Mouse (Mus musculus): ENCODE measurements around the gene Olfr960. TPM values are rescaled to one million over a fixed set of nuclear protein-coding genes. Genes with fewer than 3 reads are reported as not detected.
A peak's percentile ranks its signal among the peaks of the same experiment; 100 is the strongest.

Gene Olfr960
- not detected in 2 replicates for polyA plus RNA-seq (2014; fragmentation: Nextera tagmentation; extraction: Ambion mirVana)

DNA sequence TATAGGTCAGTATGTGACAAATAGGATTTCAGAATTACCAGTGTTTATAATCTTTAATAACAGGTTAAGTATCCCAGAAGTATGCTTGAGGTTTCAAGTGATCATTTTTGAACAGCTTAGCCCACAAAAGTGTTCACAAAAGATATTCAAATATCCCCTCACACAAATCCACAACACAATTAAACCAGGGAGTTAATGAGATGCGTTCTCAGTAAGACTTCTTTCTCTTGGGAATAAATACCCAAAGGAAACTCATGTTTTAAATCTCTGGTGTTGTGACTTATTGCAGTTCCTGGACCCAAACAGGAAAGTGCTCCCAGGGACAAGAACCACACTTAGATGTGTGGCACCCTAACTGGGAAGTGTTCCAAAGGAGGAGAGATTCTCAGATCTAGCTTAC is at the start of gene Olfr960:
Olfr960 (plus strand) TSS at position 301 of the 400 bp plus-strand sequence.
- H3K27me3 ChIP-seq (ENCODE audit: control insufficient read depth, insufficient read depth, low read length), result no peaks in the 10 kb centered on the region
- no peak within 1 kb of the TSS for H3K27ac ChIP-seq (ENCODE audit: low read depth, low read length)
- WGBS, result 66% methylated on average over 1 of the region's 1 CpGs
- no peaks in the 10 kb centered on the region for H3K4me1 ChIP-seq (ENCODE audit: control insufficient read depth, insufficient read depth, low read length)
- no peaks in the 10 kb centered on the region for H3K36me3 ChIP-seq (ENCODE audit: control insufficient read depth, insufficient read depth, low read length)
- H3K4me3 ChIP-seq (ENCODE audit: low read depth, low read length), result no peak within 1 kb of the TSS
- H3K9me3 ChIP-seq (ENCODE audit: control insufficient read depth, low read length), result no peaks in the 10 kb centered on the region
- H3K4me2 ChIP-seq (ENCODE audit: low read depth), result no peak within 1 kb of the TSS
- no peak within 1 kb of the TSS for H3K9ac ChIP-seq (ENCODE audit: low read length)
- DNase-seq (ENCODE audit: low spot score) (no peak), ATAC-seq (ENCODE audit: insufficient read depth, low FRiP score, low TSS enrichment) (no peak)

DNA sequence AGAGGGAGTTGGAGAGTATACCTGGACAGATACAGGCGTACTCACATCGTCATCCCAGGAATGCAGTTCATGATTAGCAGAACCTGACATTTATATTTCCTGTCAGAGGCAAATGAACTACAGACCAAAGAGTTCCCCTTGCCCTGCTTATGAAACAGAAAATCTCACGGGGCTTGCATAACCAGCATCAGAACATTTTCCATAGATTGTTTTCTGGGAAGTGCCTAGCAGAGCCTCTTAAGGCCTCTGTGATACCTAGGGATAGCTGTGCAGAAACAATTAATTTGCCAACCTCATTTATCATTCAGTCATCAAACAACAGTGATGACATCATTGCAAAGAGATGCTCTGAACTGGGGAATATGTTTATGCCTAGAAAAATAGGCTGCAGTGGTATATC is 45.7 kb upstream of the Olfr960 start, which contains the start of gene Olfr959:
Olfr959 (minus strand) TSS at position 101 of the 400 bp plus-strand sequence.
- Histone ChIP-seq H3K9ac (ENCODE audit: low read length) (no peak within 1 kb of the TSS), H3K4me3 (ENCODE audit: low read depth, low read length) (no peak within 1 kb of the TSS), H3K4me1 (ENCODE audit: control insufficient read depth, insufficient read depth, low read length) (no peaks in the 10 kb centered on the region), H3K36me3 (ENCODE audit: control insufficient read depth, insufficient read depth, low read length) (no peaks in the 10 kb centered on the region), H3K27me3 (ENCODE audit: control insufficient read depth, insufficient read depth, low read length) (no peaks in the 10 kb centered on the region), H3K4me2 (ENCODE audit: low read depth) (no peak within 1 kb of the TSS), H3K9me3 (ENCODE audit: control insufficient read depth, low read length) (no peaks in the 10 kb centered on the region), H3K27ac (ENCODE audit: low read depth, low read length) (no peak within 1 kb of the TSS)
- WGBS, result 82% methylated on average over 3 of the region's 3 CpGs
- ATAC-seq (ENCODE audit: insufficient read depth, low FRiP score, low TSS enrichment) (no peak), DNase-seq (ENCODE audit: low spot score) (no peak)

DNA sequence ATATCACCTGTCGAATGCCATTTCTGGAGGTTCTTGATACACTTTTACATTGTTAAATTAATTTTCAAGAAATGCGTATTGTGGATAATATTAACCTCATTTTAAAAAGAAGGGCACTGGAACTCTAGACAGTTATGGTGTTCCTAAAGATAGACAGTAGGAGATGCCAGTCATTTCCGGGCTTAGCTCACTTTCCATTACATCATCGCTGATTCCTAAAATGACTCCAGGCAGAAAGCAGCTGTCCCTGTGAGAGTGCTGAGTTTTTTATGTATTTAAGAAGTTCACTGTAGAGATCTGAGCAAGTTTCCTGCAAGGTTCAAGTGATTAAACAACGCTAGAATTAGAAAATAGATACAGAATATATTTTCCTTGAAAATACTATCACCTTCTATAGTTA is 44.1 kb upstream of the Olfr960 start:
- Histone ChIP-seq H3K36me3 (ENCODE audit: control insufficient read depth, insufficient read depth, low read length) (no peaks in the 10 kb centered on the region), H3K27me3 (ENCODE audit: control insufficient read depth, insufficient read depth, low read length) (no peaks in the 10 kb centered on the region), H3K4me1 (ENCODE audit: control insufficient read depth, insufficient read depth, low read length) (no peaks in the 10 kb centered on the region), H3K4me3 (ENCODE audit: low read depth, low read length) (no peak overlapping the region), H3K9ac (ENCODE audit: low read length) (no peak overlapping the region), H3K4me2 (ENCODE audit: low read depth) (no peak overlapping the region), H3K9me3 (ENCODE audit: control insufficient read depth, low read length) (no peaks in the 10 kb centered on the region), H3K27ac (ENCODE audit: low read depth, low read length) (no peak overlapping the region)
- DNase-seq (ENCODE audit: low spot score), result no peak
- 89% methylated on average over 5 of the region's 5 CpGs for WGBS
- no peak for ATAC-seq (ENCODE audit: insufficient read depth, low FRiP score, low TSS enrichment)

DNA sequence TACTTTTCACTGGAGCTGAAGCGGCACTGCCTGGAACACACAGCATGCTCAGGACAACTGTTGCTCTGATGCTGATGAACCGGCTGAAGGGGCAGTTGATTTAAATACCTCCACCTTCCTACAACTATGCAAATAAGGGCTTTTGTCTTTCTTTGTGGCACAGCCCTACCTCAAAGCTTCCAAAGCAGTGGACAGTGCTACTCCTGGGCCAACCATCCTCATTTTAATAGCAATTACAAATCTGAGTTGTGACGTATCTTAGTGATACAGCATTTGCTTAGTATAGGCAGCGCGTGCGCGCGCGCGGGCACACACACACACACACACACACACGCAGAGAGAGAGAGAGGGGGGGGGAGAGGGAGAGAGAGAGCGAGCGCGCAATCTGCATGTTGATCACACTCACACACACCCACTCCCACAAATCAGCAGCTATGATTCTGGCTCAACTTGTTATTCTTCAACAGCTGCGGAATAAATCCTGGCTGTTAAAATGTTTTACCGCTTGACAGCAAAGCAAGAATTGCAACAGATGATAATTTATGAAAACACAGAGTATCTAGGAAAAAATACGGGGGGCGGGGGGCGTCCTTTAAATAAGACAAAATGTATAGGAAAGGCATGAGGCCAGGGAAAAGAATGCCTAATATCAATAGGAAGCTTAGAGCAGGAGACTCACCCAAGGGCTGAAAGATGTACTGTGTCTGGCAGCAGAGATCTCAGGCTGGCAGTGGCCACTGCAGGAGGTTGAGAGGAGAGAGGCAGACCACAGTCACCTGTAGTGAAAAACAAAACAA is 18.4 kb upstream of the Olfr960 start:
- ATAC-seq (ENCODE audit: insufficient read depth, low FRiP score, low TSS enrichment), result peak; percentile 82
- no peaks in the 10 kb centered on the region for H3K27me3 ChIP-seq (ENCODE audit: control insufficient read depth, insufficient read depth, low read length)
- H3K4me3 ChIP-seq (ENCODE audit: low read depth, low read length), result peak overlapping the region; percentile 33
- no peak overlapping the region for H3K9ac ChIP-seq (ENCODE audit: low read length)
- no peak overlapping the region for H3K27ac ChIP-seq (ENCODE audit: low read depth, low read length)
- no peaks in the 10 kb centered on the region for H3K9me3 ChIP-seq (ENCODE audit: control insufficient read depth, low read length)
- H3K4me1 ChIP-seq (ENCODE audit: control insufficient read depth, insufficient read depth, low read length), result no peaks in the 10 kb centered on the region
- DNase-seq (ENCODE audit: low spot score), result peak; percentile 67
- H3K4me2 ChIP-seq (ENCODE audit: low read depth), result peak overlapping the region; percentile 37
- no peaks in the 10 kb centered on the region for H3K36me3 ChIP-seq (ENCODE audit: control insufficient read depth, insufficient read depth, low read length)
- WGBS, result under 1% methylated on average over 19 of the region's 19 CpGs

- ATAC-seq (ENCODE audit: insufficient read depth, low FRiP score, low TSS enrichment), result peak; percentile 82
- peak; percentile 51 for DNase-seq (ENCODE audit: low spot score)
- 0% methylated on average over 9 of the region's 9 CpGs for WGBS
- Histone ChIP-seq H3K27ac (ENCODE audit: low read depth, low read length) (no peak overlapping the region), H3K36me3 (ENCODE audit: control insufficient read depth, insufficient read depth, low read length) (no peaks in the 10 kb centered on the region), H3K9me3 (ENCODE audit: control insufficient read depth, low read length) (no peaks in the 10 kb centered on the region), H3K4me3 (ENCODE audit: low read depth, low read length) (peak overlapping the region; percentile 33), H3K9ac (ENCODE audit: low read length) (no peak overlapping the region), H3K4me2 (ENCODE audit: low read depth) (peak overlapping the region; percentile 37), H3K4me1 (ENCODE audit: control insufficient read depth, insufficient read depth, low read length) (no peaks in the 10 kb centered on the region), H3K27me3 (ENCODE audit: control insufficient read depth, insufficient read depth, low read length) (no peaks in the 10 kb centered on the region)
These were observed 17.8 kb upstream of the Olfr960 start for GRCm38 (mm10) chr9:39603333-39603845.

GRCm38 (mm10) chr9:39603999-39604453 is 17.1 kb upstream of the Olfr960 start, which contains the start of gene AW551984:
AW551984 (minus strand) TSS chr9:39604403.
- Histone ChIP-seq H3K36me3 (ENCODE audit: control insufficient read depth, insufficient read depth, low read length) (no peaks in the 10 kb centered on the region), H3K4me2 (ENCODE audit: low read depth) (peak within 1 kb of the TSS; percentile 37), H3K9me3 (ENCODE audit: control insufficient read depth, low read length) (no peaks in the 10 kb centered on the region), H3K4me1 (ENCODE audit: control insufficient read depth, insufficient read depth, low read length) (no peaks in the 10 kb centered on the region), H3K27ac (ENCODE audit: low read depth, low read length) (no peak within 1 kb of the TSS), H3K9ac (ENCODE audit: low read length) (peak within 1 kb of the TSS; percentile 7; the same call in 1 of the 2 replicates), H3K27me3 (ENCODE audit: control insufficient read depth, insufficient read depth, low read length) (no peaks in the 10 kb centered on the region), H3K4me3 (ENCODE audit: low read depth, low read length) (peak within 1 kb of the TSS; percentile 33)
- DNase-seq (ENCODE audit: low spot score), result peak; percentile 58
- ATAC-seq (ENCODE audit: insufficient read depth, low FRiP score, low TSS enrichment), result peak; percentile 42; the same call in 1 of the 2 replicates
- 2% methylated on average over 8 of the region's 8 CpGs for WGBS

- Histone ChIP-seq H3K4me1 (ENCODE audit: control insufficient read depth, insufficient read depth, low read length) (no peaks in the 10 kb centered on the region), H3K36me3 (ENCODE audit: control insufficient read depth, insufficient read depth, low read length) (no peaks in the 10 kb centered on the region), H3K9me3 (ENCODE audit: control insufficient read depth, low read length) (no peaks in the 10 kb centered on the region), H3K27me3 (ENCODE audit: control insufficient read depth, insufficient read depth, low read length) (no peaks in the 10 kb centered on the region), H3K9ac (ENCODE audit: low read length) (no peak overlapping the region), H3K4me2 (ENCODE audit: low read depth) (no peak overlapping the region), H3K4me3 (ENCODE audit: low read depth, low read length) (no peak overlapping the region), H3K27ac (ENCODE audit: low read depth, low read length) (no peak overlapping the region)
- DNase-seq (ENCODE audit: low spot score) (no peak), ATAC-seq (ENCODE audit: insufficient read depth, low FRiP score, low TSS enrichment) (no peak)
These were observed 12.7 kb upstream of the Olfr960 start for GRCm38 (mm10) chr9:39608497-39608896.

DNA sequence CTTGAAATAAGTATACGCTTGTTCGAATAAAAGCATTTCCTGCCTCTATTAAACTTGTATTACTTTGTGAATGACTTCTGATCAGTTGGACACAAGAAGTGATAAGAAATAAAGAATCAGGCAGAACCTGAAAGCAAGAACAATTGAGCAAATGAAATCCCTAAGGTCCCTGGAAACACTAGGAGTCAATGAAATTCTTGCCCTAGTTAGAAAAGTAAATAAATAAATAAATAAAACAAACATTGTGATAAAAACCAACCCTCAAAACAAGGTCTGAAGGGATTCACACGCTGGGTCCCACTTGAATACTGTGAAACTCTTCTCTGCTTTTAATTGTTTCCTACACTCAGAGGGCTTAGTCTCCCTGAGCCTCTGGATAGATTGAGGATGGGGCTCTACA is 10.8 kb upstream of the Olfr960 start, which contains the start of gene Olfr148:
Olfr148 (plus strand) TSS at position 301 of the 400 bp plus-strand sequence.
- Histone ChIP-seq H3K4me3 (ENCODE audit: low read depth, low read length) (no peak within 1 kb of the TSS), H3K4me1 (ENCODE audit: control insufficient read depth, insufficient read depth, low read length) (no peaks in the 10 kb centered on the region), H3K27me3 (ENCODE audit: control insufficient read depth, insufficient read depth, low read length) (no peaks in the 10 kb centered on the region), H3K27ac (ENCODE audit: low read depth, low read length) (no peak within 1 kb of the TSS), H3K36me3 (ENCODE audit: control insufficient read depth, insufficient read depth, low read length) (no peaks in the 10 kb centered on the region), H3K4me2 (ENCODE audit: low read depth) (no peak within 1 kb of the TSS), H3K9ac (ENCODE audit: low read length) (no peak within 1 kb of the TSS), H3K9me3 (ENCODE audit: control insufficient read depth, low read length) (no peaks in the 10 kb centered on the region)
- 73% methylated on average over 3 of the region's 3 CpGs for WGBS
- DNase-seq (ENCODE audit: low spot score), result no peak
- no peak for ATAC-seq (ENCODE audit: insufficient read depth, low FRiP score, low TSS enrichment)

Data from neural tube, embryonic 11.5 days (tissue).